Mouse (Mus musculus) lung, postnatal 0 days (tissue): ENCODE measurements around the gene Phgdh.

ENCODE experiments used
- CTCF ChIP-seq: IDR thresholded peaks from 2 replicates; pipeline ENCODE4 v1.5.1; 2016; ENCODE audit warnings: antibody characterized with exemption, mild to moderate bottlenecking
- EP300 ChIP-seq: IDR thresholded peaks from 2 replicates; pipeline ENCODE4 v1.6.1; 2016; ENCODE audit warnings: antibody characterized with exemption, mild to moderate bottlenecking, control low read depth

DNA sequence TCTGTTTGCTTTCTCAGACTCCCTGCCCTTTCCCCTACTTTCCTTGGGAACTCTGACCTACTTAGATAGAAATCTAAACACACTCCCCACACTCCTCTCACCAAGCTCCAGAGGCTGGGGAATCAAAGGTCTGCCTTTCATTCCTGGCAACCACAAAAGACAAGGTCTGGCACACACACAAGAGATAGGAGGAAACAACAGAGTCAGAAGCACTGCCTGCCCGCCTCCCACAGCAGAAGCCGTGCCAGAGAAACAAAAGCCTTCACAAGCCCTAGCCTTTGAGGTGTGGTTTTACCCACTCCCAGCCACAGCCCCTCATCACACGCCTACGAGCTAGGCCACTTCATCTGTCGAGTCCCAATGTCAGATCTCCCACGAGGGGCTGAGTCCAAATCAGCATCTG is 72.5 kb downstream of the Phgdh start:
- TF ChIP-seq CTCF (no peak), EP300 (peak; percentile 71; the same call in 1 of the 2 replicates)
